Mouse (Mus musculus) heart, embryonic 10.5 days (tissue): ENCODE data around the gene Mus81. TPM values are rescaled to one million over a fixed set of nuclear protein-coding genes. Genes with fewer than 3 reads are reported as not detected.

Experiments used
- DNase-seq: peaks from one replicate; pipeline ENCODE4 v3.0.0-alpha.2; 2017; ENCODE audit warnings: low spot score
- H3K27ac ChIP-seq: fragments of 300-500 bp; sonication (generic); 2 replicates; pipeline ENCODE4 v1.5.1; 2016; ENCODE audit warnings: mild to moderate bottlenecking
- H3K27me3 ChIP-seq: fragments of 300-500 bp; sonication (generic); 2 replicates; pipeline ENCODE4 v1.6.1; 2016; ENCODE audit warnings: mild to moderate bottlenecking; ENCODE audit not compliant: poor library complexity, insufficient read depth, severe bottlenecking
- H3K36me3 ChIP-seq: fragments of 300-500 bp; sonication (generic); 2 replicates; pipeline ENCODE4 v1.6.1; 2016; ENCODE audit warnings: mild to moderate bottlenecking, moderate library complexity
- H3K4me1 ChIP-seq: fragments of 300-500 bp; sonication (generic); 2 replicates; pipeline ENCODE4 v1.6.1; 2016; ENCODE audit warnings: mild to moderate bottlenecking
- H3K4me3 ChIP-seq: fragments of 300-500 bp; sonication (generic); 2 replicates; pipeline ENCODE4 v1.5.1; 2016; ENCODE audit warnings: mild to moderate bottlenecking, moderate library complexity
- H3K9me3 ChIP-seq: fragments of 300-500 bp; sonication (generic); 2 replicates; pipeline ENCODE4 v1.6.1; 2016; ENCODE audit warnings: mild to moderate bottlenecking, moderate library complexity
- WGBS: fragments of 180-500 bp; shearing (Covaris S2); methylation state at CpG from one replicate; pipeline ENCODE4 v1.1.7; 2016; 5-methylcytosine and 5-hydroxymethylcytosine counted together
- polyA plus RNA-seq: library from polyadenylated mRNA; unstranded; fragments of >200 nt; fragmentation: Nextera tagmentation; extraction: Ambion mirVana; gene quantifications from 2 replicates; pipeline ENCODE4 v1.2.1, GENCODE M21; 2016

Gene Mus81
- polyA plus RNA-seq, 1 experiment from 2014 or later, result 44.7 TPM

DNA sequence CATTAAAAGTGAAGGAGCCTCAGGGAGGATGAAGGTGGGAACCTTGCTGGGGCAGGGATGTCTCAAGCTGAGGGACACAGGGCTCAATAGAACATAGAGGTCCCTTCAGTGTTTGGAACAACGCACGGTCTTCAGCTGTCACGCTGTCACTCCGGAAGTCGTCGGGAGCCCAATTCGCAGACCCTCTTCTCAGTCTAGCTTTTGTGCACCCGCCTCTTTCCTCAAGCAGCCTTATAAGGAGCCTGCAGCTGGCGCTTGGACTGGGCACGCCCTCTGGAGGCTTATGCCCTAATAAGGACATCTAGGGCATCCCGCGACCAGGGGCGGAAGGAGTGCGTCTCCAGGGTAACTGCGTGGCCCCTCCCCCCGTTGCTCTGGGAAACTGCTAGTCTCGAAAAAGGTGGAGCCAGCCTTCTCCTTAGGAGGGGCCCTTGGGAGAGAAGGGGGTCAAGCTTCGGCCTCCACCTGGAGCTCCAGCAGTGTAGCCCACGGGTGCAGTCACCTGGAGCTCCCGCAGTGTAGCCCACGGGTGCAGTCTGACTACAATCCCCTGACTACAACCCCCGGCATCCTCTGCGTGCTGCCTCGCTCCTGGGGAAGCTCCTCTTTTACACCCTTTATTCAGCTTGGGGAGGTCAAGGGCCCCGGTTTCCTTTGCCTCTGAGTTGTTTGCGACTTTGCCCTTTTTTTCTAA, 823 bp upstream of the Mus81 start:
- H3K27ac ChIP-seq, result peak overlapping the region; percentile 97
- under 1% methylated on average over 26 of the region's 26 CpGs for WGBS
- no peaks in the 10 kb centered on the region for H3K9me3 ChIP-seq
- peak overlapping the region; percentile 68 for H3K4me3 ChIP-seq
- DNase-seq, result peak; percentile 100
- H3K27me3 ChIP-seq, result no peaks in the 10 kb centered on the region
- H3K4me1 ChIP-seq, result peaks cover 43% of the 10 kb centered on the region
- peaks cover 50% of the 10 kb centered on the region for H3K36me3 ChIP-seq

DNA sequence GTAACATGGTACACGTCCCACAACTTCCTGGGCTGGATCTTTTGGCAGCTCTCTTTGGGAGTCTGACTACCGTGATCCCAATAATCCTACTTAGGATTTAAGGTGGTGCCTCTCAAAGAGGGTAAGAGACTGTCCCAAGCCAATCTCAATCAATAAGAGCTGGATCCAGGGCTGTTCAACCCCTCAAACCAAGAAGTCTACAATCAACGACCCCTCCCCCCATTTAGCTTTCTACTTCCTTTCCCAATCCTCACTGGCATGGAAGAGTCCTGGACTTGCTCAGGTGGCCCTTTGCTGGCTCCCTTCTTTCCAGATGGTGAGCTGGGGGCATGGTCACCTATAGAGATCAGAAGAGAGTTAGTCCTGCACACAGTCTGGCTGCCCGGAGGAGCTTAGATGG, 1.4 kb downstream of the Mus81 start:
- H3K9me3 ChIP-seq, result no peaks in the 10 kb centered on the region
- H3K27ac ChIP-seq, result peak overlapping the region; percentile 97; the same call in 1 of the 2 replicates
- H3K36me3 ChIP-seq, result peaks cover 50% of the 10 kb centered on the region
- 85% methylated on average over 4 of the region's 4 CpGs for WGBS
- peaks cover 27% of the 10 kb centered on the region for H3K4me1 ChIP-seq
- no peak for DNase-seq
- no peaks in the 10 kb centered on the region for H3K27me3 ChIP-seq
- H3K4me3 ChIP-seq, result peak overlapping the region; percentile 68; the same call in 1 of the 2 replicates

DNA sequence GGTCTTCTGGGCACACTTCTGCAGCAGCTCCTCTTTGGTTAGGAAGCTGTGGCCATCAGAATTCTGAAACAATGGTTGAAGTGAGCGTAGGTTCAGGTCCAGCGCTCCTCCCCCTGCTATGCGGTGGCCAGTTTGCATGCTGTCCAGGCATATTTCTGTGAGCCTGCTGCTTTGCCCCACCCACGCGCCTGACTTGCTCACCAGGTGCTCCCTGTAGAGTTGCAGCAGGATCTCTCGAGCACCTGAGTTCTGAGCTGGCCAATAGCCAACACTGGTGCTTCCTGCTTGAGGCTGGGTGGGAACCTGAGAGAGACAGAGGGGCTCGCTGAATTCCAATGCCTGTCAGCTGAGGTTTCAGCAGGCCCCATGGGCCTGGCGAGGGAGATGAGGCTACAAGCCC, 1.9 kb downstream of the Mus81 start:
- H3K27ac ChIP-seq, result peak overlapping the region; percentile 97; the same call in 1 of the 2 replicates
- H3K36me3 ChIP-seq, result peaks cover 54% of the 10 kb centered on the region
- H3K27me3 ChIP-seq, result no peaks in the 10 kb centered on the region
- H3K4me3 ChIP-seq, result no peak overlapping the region
- peaks cover 27% of the 10 kb centered on the region for H3K4me1 ChIP-seq
- no peak for DNase-seq
- 90% methylated on average over 8 of the region's 8 CpGs for WGBS
- H3K9me3 ChIP-seq, result no peaks in the 10 kb centered on the region

- Histone ChIP-seq H3K27me3 (no peaks in the 10 kb centered on the region), H3K4me3 (no peak overlapping the region), H3K36me3 (peaks cover 58% of the 10 kb centered on the region), H3K4me1 (peaks cover 27% of the 10 kb centered on the region), H3K27ac (no peak overlapping the region), H3K9me3 (no peaks in the 10 kb centered on the region)
- WGBS, result 94% methylated on average over 7 of the region's 7 CpGs
- no peak for DNase-seq
These were observed 2.4 kb downstream of the Mus81 start for GRCm38 (mm10) chr19:5485821-5486220.

DNA sequence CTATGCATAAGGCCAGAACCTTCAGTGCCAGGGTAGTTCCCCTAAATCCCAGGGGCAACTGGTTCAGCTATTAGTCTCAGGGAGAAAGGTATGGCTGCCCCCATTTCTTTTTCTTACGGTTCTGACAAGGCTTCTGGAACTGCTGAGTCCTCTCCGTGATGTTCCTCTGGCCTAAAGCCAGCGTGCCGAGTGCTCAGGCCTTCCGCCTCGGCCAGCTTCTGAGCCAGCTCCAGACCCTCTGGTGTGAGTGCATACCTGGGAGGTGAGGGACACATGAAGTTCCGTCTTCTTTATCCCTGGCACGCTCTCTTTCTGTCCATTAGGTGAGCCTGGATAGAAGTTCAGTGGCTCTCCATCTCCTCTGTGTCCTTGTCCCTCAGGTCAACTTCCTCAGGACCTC, 2.8 kb downstream of the Mus81 start:
- Histone ChIP-seq H3K9me3 (no peaks in the 10 kb centered on the region), H3K4me3 (no peak overlapping the region), H3K27ac (no peak overlapping the region), H3K36me3 (peaks cover 63% of the 10 kb centered on the region), H3K27me3 (no peaks in the 10 kb centered on the region), H3K4me1 (peaks cover 27% of the 10 kb centered on the region)
- no peak for DNase-seq
- WGBS, result 88% methylated on average over 8 of the region's 8 CpGs

DNA sequence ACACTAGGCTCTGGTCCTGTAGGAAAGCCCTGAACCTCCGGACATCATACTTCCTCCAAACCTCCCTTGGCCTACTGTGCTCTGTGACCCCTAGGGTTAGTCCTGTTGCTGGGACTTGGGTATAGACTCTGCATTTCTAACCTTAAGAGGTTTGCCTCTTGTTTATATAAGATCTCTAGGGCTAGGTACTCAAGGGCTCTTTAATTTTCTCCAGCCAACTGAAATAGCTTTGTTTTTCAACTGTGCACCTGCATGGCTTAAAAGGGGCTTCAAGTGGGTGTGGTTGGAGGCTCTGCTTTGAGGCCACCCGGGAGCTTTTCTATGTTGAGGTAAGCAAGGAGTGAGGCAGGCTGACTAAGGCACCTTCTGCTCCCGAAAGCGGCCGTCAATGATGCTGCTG, 3.7 kb downstream of the Mus81 start:
- Histone ChIP-seq H3K4me1 (peaks cover 27% of the 10 kb centered on the region), H3K4me3 (no peak overlapping the region), H3K9me3 (no peaks in the 10 kb centered on the region), H3K27ac (no peak overlapping the region), H3K36me3 (peaks cover 72% of the 10 kb centered on the region), H3K27me3 (no peaks in the 10 kb centered on the region)
- 89% methylated on average over 5 of the region's 5 CpGs for WGBS
- DNase-seq, result no peak

GRCm38 (mm10) chr19:5483386-5484359, 4.5 kb downstream of the Mus81 start:
- no peak for DNase-seq
- Histone ChIP-seq H3K4me3 (no peak overlapping the region), H3K27me3 (no peaks in the 10 kb centered on the region), H3K4me1 (peaks cover 21% of the 10 kb centered on the region), H3K9me3 (no peaks in the 10 kb centered on the region), H3K27ac (no peak overlapping the region), H3K36me3 (peaks cover 80% of the 10 kb centered on the region)
- WGBS, result 92% methylated on average over 19 of the region's 19 CpGs

DNA sequence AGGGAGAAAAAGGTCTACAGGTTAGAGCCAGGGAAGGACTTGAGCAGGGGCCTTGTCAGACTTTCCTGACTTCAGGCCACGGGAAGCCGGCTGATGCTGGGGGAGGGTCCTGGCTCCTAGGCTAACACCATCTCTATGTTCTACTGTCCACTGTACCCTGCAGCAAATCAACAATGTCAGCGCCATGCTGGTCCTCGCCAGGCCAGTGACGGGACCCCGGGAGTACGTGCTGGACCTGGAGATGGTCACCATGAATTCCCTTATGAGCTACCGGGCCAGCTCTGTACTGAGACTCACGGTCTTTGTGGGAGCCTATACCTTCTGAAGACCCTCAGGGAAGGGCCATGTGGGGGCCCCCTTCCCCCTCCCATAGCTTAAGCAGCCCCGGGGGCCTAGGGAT, 6.8 kb downstream of the Mus81 start:
- Histone ChIP-seq H3K4me1 (peaks cover 14% of the 10 kb centered on the region; the same call in 1 of the 2 replicates), H3K4me3 (no peak overlapping the region), H3K27me3 (no peaks in the 10 kb centered on the region), H3K36me3 (peaks cover 98% of the 10 kb centered on the region), H3K9me3 (no peaks in the 10 kb centered on the region), H3K27ac (no peak overlapping the region)
- no peak for DNase-seq
- whole genome bisulfite sequencing, result 89% methylated on average over 10 of the region's 10 CpGs

DNA sequence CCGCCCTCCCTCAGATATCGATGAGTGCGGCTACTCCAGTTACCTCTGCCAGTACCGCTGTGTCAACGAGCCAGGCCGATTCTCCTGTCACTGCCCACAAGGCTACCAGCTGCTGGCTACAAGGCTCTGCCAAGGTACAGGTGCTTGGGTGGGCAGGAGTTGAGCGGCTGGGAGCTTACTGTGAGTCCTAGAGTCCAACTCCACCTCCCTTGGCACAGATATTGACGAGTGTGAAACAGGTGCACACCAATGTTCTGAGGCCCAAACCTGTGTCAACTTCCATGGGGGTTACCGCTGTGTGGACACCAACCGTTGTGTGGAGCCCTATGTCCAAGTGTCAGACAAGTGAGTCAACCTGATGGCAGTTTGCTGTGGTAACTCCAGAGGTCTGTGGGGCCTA, 8.2 kb downstream of the Mus81 start:
- peaks cover 20% of the 10 kb centered on the region for H3K4me1 ChIP-seq
- H3K4me3 ChIP-seq, result no peak overlapping the region
- no peaks in the 10 kb centered on the region for H3K27me3 ChIP-seq
- H3K9me3 ChIP-seq, result no peaks in the 10 kb centered on the region
- H3K27ac ChIP-seq, result no peak overlapping the region
- 88% methylated on average over 10 of the region's 10 CpGs for WGBS
- no peak for DNase-seq
- peaks cover 89% of the 10 kb centered on the region for H3K36me3 ChIP-seq

- H3K27ac ChIP-seq, result no peak overlapping the region
- peaks cover 38% of the 10 kb centered on the region for H3K4me1 ChIP-seq
- no peak for DNase-seq
- peaks cover 67% of the 10 kb centered on the region for H3K36me3 ChIP-seq
- H3K4me3 ChIP-seq, result no peak overlapping the region
- no peaks in the 10 kb centered on the region for H3K27me3 ChIP-seq
- WGBS, result 89% methylated on average over 18 of the region's 18 CpGs
- H3K9me3 ChIP-seq, result no peaks in the 10 kb centered on the region
These were observed 10.4 kb downstream of the Mus81 start for GRCm38 (mm10) chr19:5477668-5478300.

DNA sequence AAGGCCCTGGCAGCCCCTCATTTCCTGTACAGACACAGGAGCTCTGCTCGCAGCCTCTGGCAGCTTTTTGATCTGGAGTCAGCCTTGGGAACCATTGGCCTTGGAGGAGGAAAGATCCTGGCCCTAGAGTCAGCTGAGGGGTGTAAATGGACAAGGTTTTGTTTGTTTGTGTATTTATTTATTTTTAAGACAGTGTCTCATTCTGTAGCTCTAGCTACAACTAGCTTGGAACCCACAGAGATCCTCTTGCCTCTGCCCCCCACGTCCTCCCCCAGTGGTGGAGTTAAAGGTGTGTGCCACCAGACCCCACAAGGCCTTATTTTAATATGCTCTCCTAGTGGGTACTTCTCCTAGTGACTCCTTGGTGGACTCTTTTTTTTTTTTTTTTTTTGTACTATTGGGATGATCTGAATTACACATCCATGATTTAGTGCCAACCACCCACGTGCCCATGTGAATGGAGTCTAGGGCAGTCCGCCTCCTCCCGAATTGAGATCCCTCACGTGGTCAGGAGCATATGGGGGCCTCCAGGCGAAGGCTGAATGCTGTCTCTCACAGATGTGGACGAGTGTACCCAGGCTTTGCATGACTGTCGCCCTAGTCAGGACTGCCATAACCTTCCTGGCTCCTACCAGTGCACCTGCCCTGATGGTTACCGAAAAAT, 11.1 kb downstream of the Mus81 start:
- H3K36me3 ChIP-seq, result peaks cover 60% of the 10 kb centered on the region

GRCm38 (mm10) chr19:5475069-5475714, 13.0 kb downstream of the Mus81 start:
- Histone ChIP-seq H3K36me3 (peaks cover 41% of the 10 kb centered on the region), H3K27ac (peak overlapping the region; percentile 96), H3K9me3 (no peaks in the 10 kb centered on the region), H3K4me1 (peaks cover 39% of the 10 kb centered on the region), H3K4me3 (peak overlapping the region; percentile 81), H3K27me3 (no peaks in the 10 kb centered on the region)
- WGBS, result 17% methylated on average over 13 of the region's 13 CpGs
- no peak for DNase-seq

More for the DNA sequence above, 11.1 kb downstream of the Mus81 start:
- H3K4me1 ChIP-seq, result peaks cover 38% of the 10 kb centered on the region
- no peaks in the 10 kb centered on the region for H3K27me3 ChIP-seq
- no peak overlapping the region for H3K4me3 ChIP-seq
- no peak overlapping the region for H3K27ac ChIP-seq
- 84% methylated on average over 10 of the region's 10 CpGs for WGBS
- DNase-seq, result no peak
- no peaks in the 10 kb centered on the region for H3K9me3 ChIP-seq
